Mouse (Mus musculus) midbrain, postnatal 0 days (tissue): ENCODE data around the gene 4921536K21Rik. TPM values are rescaled to one million over a fixed set of nuclear protein-coding genes. Genes with fewer than 3 reads are reported as not detected.

ENCODE experiments used
- ATAC-seq: fragments of 200-750 bp; cut with Nextera tagmentation; 2 replicates; pipeline ENCODE4 v1.8.0; 2017; ENCODE audit warnings: moderate number of reproducible peaks, mild to moderate bottlenecking, moderate TSS enrichment, moderate library complexity; ENCODE audit not compliant: low FRiP score
- DNase-seq: peaks from one replicate; pipeline ENCODE4 v3.0.0-alpha.2; 2015; ENCODE audit warnings: low spot score
- H3K27ac ChIP-seq: fragments of 300-500 bp; sonication (generic); 2 replicates; pipeline ENCODE4 v1.5.1; 2014; ENCODE audit warnings: low read depth, mild to moderate bottlenecking, low read length, mixed read lengths
- H3K27me3 ChIP-seq: fragments of 300-500 bp; sonication (generic); 2 replicates; pipeline ENCODE4 v1.6.1; 2014; ENCODE audit warnings: low read length, control low read depth, mixed read lengths; ENCODE audit not compliant: insufficient read depth
- H3K36me3 ChIP-seq: fragments of 300-500 bp; sonication (generic); 2 replicates; pipeline ENCODE4 v1.6.1; 2014; ENCODE audit warnings: low read length, control low read depth, mixed read lengths; ENCODE audit not compliant: insufficient read depth
- H3K4me1 ChIP-seq: fragments of 300-500 bp; sonication (generic); 2 replicates; pipeline ENCODE4 v1.6.1; 2014; ENCODE audit warnings: mild to moderate bottlenecking, control low read depth, antibody characterized with exemption, low read length, mixed read lengths; ENCODE audit not compliant: insufficient read depth
- H3K4me2 ChIP-seq: fragments of 300-500 bp; sonication (generic); 2 replicates; pipeline ENCODE4 v1.6.1; 2014; ENCODE audit warnings: low read depth, mild to moderate bottlenecking, low read length, mixed read lengths; ENCODE audit not compliant: poor library complexity, severe bottlenecking
- H3K4me3 ChIP-seq: fragments of 300-500 bp; sonication (generic); 2 replicates; pipeline ENCODE4 v1.5.1; 2014; ENCODE audit warnings: low read depth, mild to moderate bottlenecking, low read length, moderate library complexity
- H3K9ac ChIP-seq: fragments of 300-500 bp; sonication (generic); replicated peaks from 2 replicates; pipeline ENCODE4 v1.6.1; 2014; ENCODE audit warnings: mild to moderate bottlenecking, low read length, moderate library complexity, mixed read lengths; ENCODE audit not compliant: poor library complexity, severe bottlenecking
- H3K9me3 ChIP-seq: fragments of 300-500 bp; sonication (generic); 2 replicates; pipeline ENCODE4 v1.6.1; 2016; ENCODE audit warnings: low read length, control low read depth
- CTCF ChIP-seq: IDR thresholded peaks from 2 replicates; pipeline ENCODE4 v1.5.1; 2016; ENCODE audit warnings: antibody characterized with exemption, mild to moderate bottlenecking
- WGBS: fragments of 180-500 bp; shearing (Covaris S2); extraction: QIAGEN DNeasy Blood & Tissue Kit; methylation state at CpG from one replicate; pipeline ENCODE4 v1.1.7; 2014; 5-methylcytosine and 5-hydroxymethylcytosine counted together
- polyA plus RNA-seq: library from polyadenylated mRNA; unstranded; fragments of >200 nt; fragmentation: Nextera tagmentation; extraction: Ambion mirVana; gene quantifications from 2 replicates; pipeline ENCODE4 v1.2.1, GENCODE M21; 2015
- total RNA-seq: library from RNA; depleted of rRNA; stranded (reverse); fragments of >200 nt; gene quantifications from 2 replicates; pipeline ENCODE4 v1.2.3, GENCODE M21; 2014

4921536K21Rik gene
- total and polyA plus RNA-seq, 2 experiments from 2014 or later: 0.41 to 0.49 TPM

DNA sequence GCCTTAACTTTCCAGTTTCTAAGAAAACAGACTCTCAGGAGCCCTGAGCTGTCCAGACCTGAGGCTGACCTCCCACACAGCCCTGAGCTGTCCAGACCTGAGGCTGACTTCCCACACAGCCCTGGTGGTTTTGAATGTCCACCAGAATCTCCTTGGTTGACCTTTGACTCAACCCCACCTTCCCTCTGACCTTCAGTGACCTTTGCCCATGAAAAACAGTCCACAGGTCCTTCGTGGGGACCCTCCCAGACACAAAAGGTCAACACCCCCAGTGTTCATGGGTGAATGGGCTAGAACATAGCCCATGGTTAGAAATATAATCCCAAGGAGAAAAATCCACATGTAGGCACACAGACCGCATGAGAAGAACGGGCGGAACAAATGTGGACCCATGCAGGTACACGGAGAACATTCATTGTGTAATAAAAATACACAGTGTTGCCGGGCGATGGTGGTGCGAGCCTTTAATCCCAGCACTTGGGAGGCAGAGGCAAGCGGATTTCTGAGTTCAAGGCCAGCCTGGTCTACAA, 38.9 kb upstream of the 4921536K21Rik start:
- Histone ChIP-seq H3K4me2 (no peak overlapping the region), H3K36me3 (no peaks in the 10 kb centered on the region), H3K27me3 (no peaks in the 10 kb centered on the region), H3K27ac (no peak overlapping the region), H3K4me3 (no peak overlapping the region), H3K4me1 (no peaks in the 10 kb centered on the region), H3K9me3 (no peaks in the 10 kb centered on the region), H3K9ac (no peak overlapping the region)
- no peak for ATAC-seq
- no peak for DNase-seq
- WGBS: 85% methylated on average over 9 of the region's 9 CpGs
- no peak for TF ChIP-seq CTCF

DNA sequence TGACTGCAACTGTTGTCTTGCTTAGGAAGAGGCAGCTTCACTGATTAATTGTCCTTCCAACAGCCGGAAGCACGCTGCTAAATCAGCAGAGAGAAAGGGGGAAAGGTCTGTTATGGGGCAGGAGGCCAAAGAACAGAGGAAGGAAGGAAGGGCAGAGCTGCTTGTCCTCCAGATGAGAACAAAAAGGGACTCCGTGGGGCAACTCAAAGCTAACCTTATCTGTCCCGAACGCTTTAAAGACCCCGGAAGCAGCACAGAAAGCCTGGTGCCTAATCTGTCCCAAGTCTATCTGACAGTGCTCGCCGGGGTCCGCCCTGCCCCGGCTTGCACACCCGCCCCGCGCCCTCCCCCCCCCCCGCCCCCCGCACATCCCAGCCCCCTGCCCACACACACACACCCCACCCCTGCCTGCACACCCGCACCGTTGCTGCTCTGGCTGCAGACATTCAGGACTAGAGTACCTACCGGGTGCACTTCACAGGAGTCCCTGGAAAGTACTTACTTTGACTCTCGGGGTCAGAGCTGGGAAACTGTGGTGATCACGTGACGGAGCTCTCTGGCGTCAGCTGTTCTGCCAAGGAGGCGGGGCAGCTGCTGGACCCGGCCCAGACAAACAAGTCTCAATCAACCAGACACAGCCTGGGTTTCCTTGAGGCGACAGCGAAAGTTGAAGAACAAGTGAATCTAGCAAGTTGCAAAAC, 36.8 kb upstream of the 4921536K21Rik start, which contains the start of gene Tcn2:
Gene Tcn2, minus strand, starts transcription at position 649 of the 701 bp plus-strand sequence.
- DNase-seq: peak; percentile 73
- Histone ChIP-seq H3K27me3 (no peaks in the 10 kb centered on the region), H3K4me3 (peak within 1 kb of the TSS; percentile 38), H3K4me1 (no peaks in the 10 kb centered on the region), H3K27ac (no peak within 1 kb of the TSS), H3K4me2 (peak within 1 kb of the TSS; percentile 79), H3K9me3 (no peaks in the 10 kb centered on the region), H3K9ac (peak within 1 kb of the TSS; percentile 46), H3K36me3 (no peaks in the 10 kb centered on the region)
- 0% methylated on average over 21 of the region's 26 CpGs for whole genome bisulfite sequencing
- no peak for TF ChIP-seq CTCF
- peak; percentile 31; the same call in 1 of the 2 replicates for ATAC-seq

DNA sequence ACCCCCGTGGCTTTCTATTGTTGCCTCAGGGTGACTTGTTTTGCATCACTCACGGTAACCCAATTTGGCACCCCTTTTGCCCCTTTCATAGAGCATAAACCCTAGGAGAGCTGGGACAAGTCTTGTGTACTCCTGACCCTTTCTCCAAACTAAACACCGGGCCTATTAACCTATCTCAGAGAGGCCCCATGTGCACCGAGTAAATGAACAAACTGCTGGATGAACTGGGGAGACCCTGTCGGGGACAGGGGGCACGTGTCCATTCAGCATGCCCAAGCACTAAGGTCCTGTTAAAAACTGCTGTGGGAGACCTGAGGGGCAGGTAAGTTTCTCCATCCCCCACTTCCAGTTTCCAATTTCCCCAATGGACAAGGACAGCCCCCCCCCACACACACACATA, 36.0 kb upstream of the 4921536K21Rik start:
- Histone ChIP-seq H3K4me1 (no peaks in the 10 kb centered on the region), H3K27ac (no peak overlapping the region), H3K36me3 (no peaks in the 10 kb centered on the region), H3K4me2 (peak overlapping the region; percentile 79), H3K9me3 (no peaks in the 10 kb centered on the region), H3K27me3 (no peaks in the 10 kb centered on the region), H3K9ac (peak overlapping the region; percentile 46; the same call in 1 of the 2 replicates), H3K4me3 (peak overlapping the region; percentile 38)
- DNase-seq: no peak
- WGBS: 35% methylated on average over 6 of the region's 6 CpGs
- no peak for TF ChIP-seq CTCF
- no peak for ATAC-seq

DNA sequence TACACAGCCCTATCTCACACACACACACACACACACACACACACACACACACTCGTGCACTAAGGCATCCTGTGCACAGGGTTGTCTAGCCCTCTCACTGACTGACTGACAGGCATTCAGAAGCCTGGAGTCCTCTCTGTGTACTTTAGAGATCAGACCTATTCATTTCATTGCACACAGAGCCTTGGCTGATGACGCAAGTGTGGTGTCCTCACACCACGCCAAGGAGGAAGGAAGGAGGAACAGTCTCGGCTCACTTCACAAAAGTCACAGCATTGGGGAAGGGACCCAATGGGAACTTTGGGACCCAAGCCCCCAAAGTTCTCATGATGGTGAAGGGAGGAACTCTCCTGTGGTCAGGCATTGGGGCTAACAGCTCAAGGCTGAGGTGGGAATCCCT, 35.1 kb upstream of the 4921536K21Rik start:
- Histone ChIP-seq H3K4me3 (no peak overlapping the region), H3K27ac (no peak overlapping the region), H3K4me1 (no peaks in the 10 kb centered on the region), H3K9ac (no peak overlapping the region), H3K9me3 (no peaks in the 10 kb centered on the region), H3K4me2 (no peak overlapping the region), H3K36me3 (no peaks in the 10 kb centered on the region), H3K27me3 (no peaks in the 10 kb centered on the region)
- no peak for ATAC-seq
- DNase-seq: no peak
- WGBS: 77% methylated on average over 4 of the region's 4 CpGs
- TF ChIP-seq CTCF: no peak

DNA sequence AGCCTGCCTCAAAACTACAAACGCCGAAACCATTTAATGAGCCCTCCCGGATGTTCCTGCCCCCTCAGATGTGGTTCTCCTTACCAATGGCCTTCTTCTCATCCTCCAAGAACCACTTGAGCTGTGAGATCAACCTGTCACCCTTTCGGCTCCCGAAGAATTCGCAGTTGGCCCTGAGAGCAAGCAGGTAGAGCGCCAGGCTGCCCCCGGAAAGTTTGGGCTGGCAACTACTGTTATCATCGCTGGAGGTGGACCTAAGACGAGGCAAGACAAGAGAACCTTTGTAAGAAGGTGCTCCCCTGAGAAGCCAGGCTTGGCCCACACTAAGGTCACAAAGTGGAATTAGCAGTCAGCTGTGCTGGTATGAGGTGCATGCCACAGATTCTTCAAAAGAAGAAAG, 31.0 kb upstream of the 4921536K21Rik start:
- no peak overlapping the region for H3K4me2 ChIP-seq
- no peak overlapping the region for H3K4me3 ChIP-seq
- ATAC-seq (no peak), DNase-seq (no peak)
- no peaks in the 10 kb centered on the region for H3K9me3 ChIP-seq
- TF ChIP-seq CTCF: no peak
- H3K27me3 ChIP-seq: no peaks in the 10 kb centered on the region
- H3K36me3 ChIP-seq: 0 out of 2 replicates have a peak, but pooled peaks cover 2% of the 10 kb centered on the region
- H3K4me1 ChIP-seq: no peaks in the 10 kb centered on the region
- no peak overlapping the region for H3K27ac ChIP-seq
- H3K9ac ChIP-seq: no peak overlapping the region
- WGBS: 92% methylated on average over 10 of the region's 10 CpGs

DNA sequence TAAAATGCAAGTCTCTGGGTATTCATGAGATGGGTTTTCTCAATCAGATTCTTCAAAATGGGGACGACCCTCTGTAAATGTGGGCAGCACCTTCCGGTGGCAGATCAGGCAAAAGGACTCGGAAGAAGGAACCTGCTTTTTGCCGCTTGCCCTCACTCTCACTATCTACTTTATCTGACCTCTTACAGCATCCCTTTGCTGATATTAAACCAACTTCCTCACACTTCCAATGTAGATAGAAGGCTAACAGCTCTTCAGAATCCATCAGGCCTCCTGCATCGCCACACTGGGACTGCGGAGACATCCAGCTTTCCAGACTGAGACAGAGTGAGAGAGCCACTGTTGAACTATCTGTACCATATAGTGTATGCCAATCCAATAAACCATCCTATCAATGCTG, 27.8 kb upstream of the 4921536K21Rik start:
- TF ChIP-seq CTCF: no peak
- Histone ChIP-seq H3K4me1 (no peaks in the 10 kb centered on the region), H3K4me3 (no peak overlapping the region), H3K4me2 (no peak overlapping the region), H3K27ac (no peak overlapping the region), H3K9me3 (no peaks in the 10 kb centered on the region), H3K9ac (no peak overlapping the region), H3K27me3 (no peaks in the 10 kb centered on the region), H3K36me3 (0 out of 2 replicates have a peak, but pooled peaks cover 2% of the 10 kb centered on the region)
- DNase-seq (no peak), ATAC-seq (no peak)
- WGBS: 95% methylated on average over 6 of the region's 6 CpGs
